Mouse (Mus musculus) kidney, adult 2 months (tissue): ENCODE data around the gene Gm17428.

Source experiments
- CTCF ChIP-seq: fragments of 200-500 bp; conservative IDR thresholded peaks from 2 replicates; pipeline ENCODE4 v1.5.1; 2011; ENCODE audit warnings: low read depth, mild to moderate bottlenecking, control low read depth, low read length, moderate library complexity, mixed read lengths; ENCODE audit not compliant: insufficient read depth, insufficient read length
- POLR2A ChIP-seq: fragments of 200-500 bp; IDR thresholded peaks from one replicate; pipeline ENCODE4 v1.6.1; 2011; ENCODE audit warnings: low read depth, low read length, control low read depth

DNA sequence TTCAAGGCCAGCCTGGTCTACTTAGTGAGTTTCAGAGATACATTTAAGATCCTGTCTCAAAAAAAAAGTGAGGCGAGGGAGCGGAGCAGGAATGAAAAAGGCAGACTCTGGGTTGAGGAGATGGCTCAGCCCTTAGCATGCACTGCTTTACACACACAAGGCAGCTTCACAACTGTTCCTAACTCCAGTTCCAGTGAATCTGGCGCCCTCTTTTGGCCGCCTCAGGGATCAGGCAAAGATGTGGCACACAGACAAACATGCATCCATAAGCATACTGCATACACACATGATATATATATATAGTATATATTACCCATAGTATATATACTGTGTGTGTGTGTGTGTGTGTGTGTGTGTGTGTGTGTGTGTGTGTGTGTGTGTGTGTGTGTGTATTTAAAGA is 34.4 kb downstream of the Gm17428 start:
- TF ChIP-seq POLR2A (no peak), CTCF (peak; percentile 44)
